Mouse (Mus musculus) ES-Bruce4 (cell line): ENCODE measurements at regions not wholly inside any gene's neighbourhood (a gene's known extent, or its start where the extent isn't known, plus 50 kb on each side); places are given as distances from the start of the nearest gene placed in this dataset.

Experiments used
- CTCF ChIP-seq: IDR thresholded peaks from one replicate; pipeline ENCODE4 v1.8.1; 2011; ENCODE audit warnings: low read depth, low read length
- POLR2A ChIP-seq: IDR thresholded peaks from one replicate; pipeline ENCODE4 v1.8.1; 2011; ENCODE audit warnings: low read length; ENCODE audit not compliant: insufficient read depth

GRCm38 (mm10) chr13:45213116-45213834 is 134.8 kb downstream of the Gm9817 start:
- TF ChIP-seq POLR2A (no peak), CTCF (no peak)
